Mouse (Mus musculus): Measurements from ENCODE around the gene Pcp2. TPM values are rescaled to one million over a fixed set of nuclear protein-coding genes. Genes with fewer than 3 reads are reported as not detected.

Gene Pcp2
- total and polyA plus RNA-seq, 3 experiments: 0.35 to 0.54 TPM; not detected in 1

Other genes with a start within 250 kb of the Pcp2 start
- 2.4 and 3.0 TPM in 2 replicates for gene Arhgef18, start 232.5 kb downstream of the Pcp2 start, total RNA-seq (2012; rRNA removed)
- gene Arhgef18, start 232.5 kb downstream of the Pcp2 start, polyA plus RNA-seq (2012; ENCODE audit: insufficient read depth in 1 of 2, insufficient read length in 2 of 2, low read depth in 1 of 2, low replicate concordance in 2 of 2, missing spikeins in 1 of 2): 1 to 10 TPM in 1 of 2 experiments, not detected in 1; 6.6 TPM
- 0.20 and 0.35 TPM in 2 replicates for gene Pex11g, start 157.9 kb downstream of the Pcp2 start, total RNA-seq (2012; rRNA removed)
- 1 to 10 TPM in 1 of 2 experiments, not detected in 1; 1.4 TPM for gene Pex11g, start 157.9 kb downstream of the Pcp2 start, polyA plus RNA-seq (2012; ENCODE audit: insufficient read depth in 1 of 2, insufficient read length in 2 of 2, low read depth in 1 of 2, low replicate concordance in 2 of 2, missing spikeins in 1 of 2)
- 0.12 TPM in 1 of 2 replicates, not detected in the other for gene Tex45, start 154.7 kb downstream of the Pcp2 start, total RNA-seq (2012; rRNA removed)
- gene Tex45, start 154.7 kb downstream of the Pcp2 start, polyA plus RNA-seq (2012; ENCODE audit: insufficient read depth in 1 of 2, insufficient read length in 2 of 2, low read depth in 1 of 2, low replicate concordance in 2 of 2, missing spikeins in 1 of 2): under 1 TPM in 1 of 2 experiments, not detected in 1; 0.06 TPM
- 5.0 and 5.2 TPM in 2 replicates for gene Zfp358, start 132.4 kb downstream of the Pcp2 start, total RNA-seq (2012; rRNA removed)
- gene Zfp358, start 132.4 kb downstream of the Pcp2 start, polyA plus RNA-seq (2012; ENCODE audit: insufficient read depth in 1 of 2, insufficient read length in 2 of 2, low read depth in 1 of 2, low replicate concordance in 2 of 2, missing spikeins in 1 of 2): 10 to 100 TPM in 1 of 2 experiments, not detected in 1; 12.0 TPM
- gene Mcoln1, start 125.1 kb downstream of the Pcp2 start, total RNA-seq (2012; rRNA removed): 15.2 and 18.0 TPM in 2 replicates
- gene Mcoln1, start 125.1 kb downstream of the Pcp2 start, polyA plus RNA-seq (2012; ENCODE audit: insufficient read depth in 1 of 2, insufficient read length in 2 of 2, low read depth in 1 of 2, low replicate concordance in 2 of 2, missing spikeins in 1 of 2): 10 to 100 TPM in 1 of 2 experiments, not detected in 1; 47.6 TPM
- 7.6 and 8.6 TPM in 2 replicates for gene Pnpla6, start 110.2 kb downstream of the Pcp2 start, total RNA-seq (2012; rRNA removed)
- 10 to 100 TPM in 1 of 2 experiments, not detected in 1; 16.5 TPM for gene Pnpla6, start 110.2 kb downstream of the Pcp2 start, polyA plus RNA-seq (2012; ENCODE audit: insufficient read depth in 1 of 2, insufficient read length in 2 of 2, low read depth in 1 of 2, low replicate concordance in 2 of 2, missing spikeins in 1 of 2)
- 0.56 and 1.2 TPM in 2 replicates for gene C330021F23Rik, start 57.6 kb downstream of the Pcp2 start, total RNA-seq (2012; rRNA removed)
- gene C330021F23Rik, start 57.6 kb downstream of the Pcp2 start, polyA plus RNA-seq (2012; ENCODE audit: insufficient read depth in 1 of 2, insufficient read length in 2 of 2, low read depth in 1 of 2, low replicate concordance in 2 of 2, missing spikeins in 1 of 2): under 1 TPM in 1 of 2 experiments, not detected in 1; 0.53 TPM
- 0.36 and 0.62 TPM in 2 replicates for gene Camsap3, start 38.3 kb downstream of the Pcp2 start, total RNA-seq (2012; rRNA removed)
- 1 to 10 TPM in 1 of 2 experiments, not detected in 1; 5.1 TPM for gene Camsap3, start 38.3 kb downstream of the Pcp2 start, polyA plus RNA-seq (2012; ENCODE audit: insufficient read depth in 1 of 2, insufficient read length in 2 of 2, low read depth in 1 of 2, low replicate concordance in 2 of 2, missing spikeins in 1 of 2)
- gene Xab2, start 4.2 kb downstream of the Pcp2 start, total RNA-seq (2012; rRNA removed): 60.6 and 68.1 TPM in 2 replicates
- 10 to 100 TPM; 54.8 to 90.4 TPM for gene Xab2, start 4.2 kb downstream of the Pcp2 start, polyA plus RNA-seq (2012; ENCODE audit: insufficient read depth in 1 of 2, insufficient read length in 2 of 2, low read depth in 1 of 2, low replicate concordance in 2 of 2, missing spikeins in 1 of 2)
- gene Pet100, start 4.0 kb downstream of the Pcp2 start, total RNA-seq (2012; rRNA removed): 52.8 and 58.7 TPM in 2 replicates
- 10 to 100 TPM in 1 of 2 experiments, not detected in 1; 64.2 TPM for gene Pet100, start 4.0 kb downstream of the Pcp2 start, polyA plus RNA-seq (2012; ENCODE audit: insufficient read depth in 1 of 2, insufficient read length in 2 of 2, low read depth in 1 of 2, low replicate concordance in 2 of 2, missing spikeins in 1 of 2)
- gene Stxbp2, start 5.4 kb upstream of the Pcp2 start, total RNA-seq (2012; rRNA removed): 81.1 and 82.1 TPM in 2 replicates
- 100 to 1,000 TPM; 117 to 186 TPM for gene Stxbp2, start 5.4 kb upstream of the Pcp2 start, polyA plus RNA-seq (2012; ENCODE audit: insufficient read depth in 1 of 2, insufficient read length in 2 of 2, low read depth in 1 of 2, low replicate concordance in 2 of 2, missing spikeins in 1 of 2)
- gene Retn, start 30.2 kb upstream of the Pcp2 start, total RNA-seq (2012; rRNA removed): 0.23 and 0.33 TPM in 2 replicates
- gene Retn, start 30.2 kb upstream of the Pcp2 start, polyA plus RNA-seq (2012; ENCODE audit: insufficient read depth in 1 of 2, insufficient read length in 2 of 2, low read depth in 1 of 2, low replicate concordance in 2 of 2, missing spikeins in 1 of 2): 1 to 10 TPM in 1 of 2 experiments, not detected in 1; 1.1 TPM
- gene Mcemp1, start 40.2 kb upstream of the Pcp2 start, total RNA-seq (2012; rRNA removed): not detected in 2 replicates
- gene Mcemp1, start 40.2 kb upstream of the Pcp2 start, polyA plus RNA-seq (2012; ENCODE audit: insufficient read depth in 1 of 2, insufficient read length in 2 of 2, low read depth in 1 of 2, low replicate concordance in 2 of 2, missing spikeins in 1 of 2): not detected
- 0.59 TPM in 1 of 2 replicates, not detected in the other for gene Fcor, start 46.8 kb upstream of the Pcp2 start, total RNA-seq (2012; rRNA removed)
- gene Fcor, start 46.8 kb upstream of the Pcp2 start, polyA plus RNA-seq (2012; ENCODE audit: insufficient read depth in 1 of 2, insufficient read length in 2 of 2, low read depth in 1 of 2, low replicate concordance in 2 of 2, missing spikeins in 1 of 2): under 1 TPM in 1 of 2 experiments, not detected in 1; 0.84 TPM
- 41.9 and 48.6 TPM in 2 replicates for gene Trappc5, start 50.8 kb upstream of the Pcp2 start, total RNA-seq (2012; rRNA removed)
- 10 to 100 TPM in 1 of 2 experiments, not detected in 1; 43.0 TPM for gene Trappc5, start 50.8 kb upstream of the Pcp2 start, polyA plus RNA-seq (2012; ENCODE audit: insufficient read depth in 1 of 2, insufficient read length in 2 of 2, low read depth in 1 of 2, low replicate concordance in 2 of 2, missing spikeins in 1 of 2)
- not detected in 2 replicates for gene Fcer2a, start 68.6 kb upstream of the Pcp2 start, total RNA-seq (2012; rRNA removed)
- under 1 TPM in 1 of 2 experiments, not detected in 1; 0.07 TPM for gene Fcer2a, start 68.6 kb upstream of the Pcp2 start, polyA plus RNA-seq (2012; ENCODE audit: insufficient read depth in 1 of 2, insufficient read length in 2 of 2, low read depth in 1 of 2, low replicate concordance in 2 of 2, missing spikeins in 1 of 2)
- gene Clec4g, start 95.1 kb upstream of the Pcp2 start, total RNA-seq (2012; rRNA removed): not detected in 2 replicates
- not detected for gene Clec4g, start 95.1 kb upstream of the Pcp2 start, polyA plus RNA-seq (2012; ENCODE audit: insufficient read depth in 1 of 2, insufficient read length in 2 of 2, low read depth in 1 of 2, low replicate concordance in 2 of 2, missing spikeins in 1 of 2)
- gene Cd209a, start 123.4 kb upstream of the Pcp2 start, total RNA-seq (2012; rRNA removed): not detected in 2 replicates
- not detected for gene Cd209a, start 123.4 kb upstream of the Pcp2 start, polyA plus RNA-seq (2012; ENCODE audit: insufficient read depth in 1 of 2, insufficient read length in 2 of 2, low read depth in 1 of 2, low replicate concordance in 2 of 2, missing spikeins in 1 of 2)
- not detected in 2 replicates for gene Cd209e, start 228.8 kb upstream of the Pcp2 start, total RNA-seq (2012; rRNA removed)
- gene Cd209e, start 228.8 kb upstream of the Pcp2 start, polyA plus RNA-seq (2012; ENCODE audit: insufficient read depth in 1 of 2, insufficient read length in 2 of 2, low read depth in 1 of 2, low replicate concordance in 2 of 2, missing spikeins in 1 of 2): not detected